Mouse (Mus musculus) CD4-positive helper T cell, adult 2 months (primary cell): ENCODE measurements at regions not wholly inside any gene's neighbourhood (a gene's known extent, or its start where the extent isn't known, plus 50 kb on each side); places are given as distances from the start of the nearest gene placed in this dataset.

Experiments used
- DNase-seq: peaks from one replicate; pipeline ENCODE4 v3.0.0-alpha.2; 2012; ENCODE audit warnings: low read depth, missing footprints, low spot score

DNA sequence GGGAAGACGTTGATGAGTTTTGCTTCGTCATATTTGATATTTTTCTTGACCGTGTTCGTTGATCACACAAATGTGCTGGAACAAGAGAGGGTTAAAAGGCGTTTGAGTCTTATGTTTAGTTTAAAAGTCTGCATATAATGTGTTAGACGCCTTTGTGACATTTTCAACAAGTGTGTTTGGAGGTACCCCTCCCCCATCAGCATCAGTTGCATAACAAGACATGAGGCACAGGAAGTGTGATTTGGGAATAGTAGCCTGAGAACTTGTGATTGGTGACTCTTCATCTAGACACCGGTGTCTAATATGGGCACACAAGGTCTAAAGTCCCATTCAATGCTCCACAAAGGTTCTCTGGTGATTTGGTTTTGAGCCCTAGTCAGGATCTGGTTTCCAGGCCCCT is 76.1 kb upstream of the Arhgap21 start:
- no peak for DNase-seq

GRCm38 (mm10) chr2:21044007-21044406 is 75.3 kb upstream of the Arhgap21 start:
- DNase-seq = no peak

DNA sequence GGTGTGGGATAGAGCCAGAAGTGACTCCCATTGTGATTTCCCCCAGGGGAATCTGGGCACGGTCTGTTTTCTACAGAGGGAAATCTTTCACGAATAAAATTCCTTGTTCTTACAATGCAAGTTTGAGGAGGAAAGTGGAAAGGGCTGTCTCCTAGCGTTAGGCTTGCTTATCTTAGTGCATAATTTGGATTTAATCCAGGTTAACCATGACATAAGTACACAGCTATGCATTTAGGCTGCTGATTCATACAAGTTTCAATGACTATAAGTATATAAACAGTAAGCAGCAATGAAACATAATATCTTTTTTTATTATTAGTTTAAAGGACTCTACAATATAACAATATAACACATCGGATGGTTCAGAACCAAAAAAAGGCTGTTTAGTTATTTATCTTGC is 74.6 kb upstream of the Arhgap21 start:
- no peak for DNase-seq

DNA sequence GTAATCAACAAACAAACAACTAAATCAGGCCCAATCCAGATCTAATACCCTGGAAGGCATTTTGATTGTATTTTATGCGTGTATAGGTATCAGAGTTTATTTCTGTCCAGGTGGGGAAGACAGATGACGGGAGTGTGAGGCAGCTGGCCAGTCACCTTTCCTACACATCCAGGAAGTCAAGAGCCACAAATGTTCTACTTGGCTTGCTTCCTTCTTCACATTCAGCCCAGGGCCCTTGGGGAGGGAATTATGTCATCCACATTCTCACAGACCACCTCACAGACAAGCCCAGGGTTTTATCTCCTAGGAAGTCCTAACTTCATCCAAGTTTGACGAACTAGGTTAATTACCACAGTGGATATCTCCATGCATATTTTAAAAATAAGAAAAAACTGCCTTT is 68.9 kb upstream of the Arhgap21 start:
- no peak for DNase-seq

DNA sequence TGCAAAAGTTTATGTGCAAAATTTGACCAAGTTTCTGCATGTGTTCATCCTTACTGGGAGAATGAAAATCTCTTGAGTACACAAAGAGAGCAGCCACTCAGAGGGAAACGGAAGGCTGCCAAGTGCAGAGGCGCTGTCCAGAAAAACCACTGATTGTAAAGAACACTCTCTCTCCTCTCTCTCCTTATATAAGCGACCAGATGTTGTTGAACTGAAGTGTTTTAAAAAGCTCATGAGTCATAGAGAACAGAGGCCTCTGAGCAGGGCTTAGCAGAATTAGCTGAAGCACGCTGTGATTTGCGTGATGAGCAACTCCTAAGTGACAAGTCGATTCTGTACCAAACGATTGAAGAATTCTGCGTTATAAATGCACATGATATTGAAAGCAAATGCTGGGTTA is 68.5 kb upstream of the Arhgap21 start:
- no peak for DNase-seq

GRCm38 (mm10) chr2:21035884-21036648 is 67.4 kb upstream of the Arhgap21 start:
- no peak for DNase-seq

DNA sequence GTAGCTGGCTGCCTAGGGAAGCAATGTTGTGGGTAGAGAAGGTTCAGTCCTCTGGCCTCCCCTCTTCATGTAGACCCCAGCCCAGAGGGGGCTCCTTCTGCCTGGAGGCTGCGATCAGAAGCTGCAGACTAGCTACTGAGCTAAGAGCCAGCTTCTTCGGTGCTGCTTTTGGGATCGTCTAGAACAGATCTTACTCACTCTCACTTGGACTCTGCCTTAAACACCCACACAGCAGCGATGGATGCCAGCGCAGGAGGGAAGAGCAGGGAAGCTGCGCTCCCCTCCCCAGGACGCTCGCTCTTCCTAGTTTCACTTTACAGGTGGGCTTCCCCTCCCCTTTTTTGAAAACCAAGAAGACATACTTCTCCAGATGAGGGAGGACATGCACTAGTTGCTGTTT is 66.0 kb upstream of the Arhgap21 start:
- peak; percentile 1 for DNase-seq

GRCm38 (mm10) chr2:21030650-21031049 is 62.0 kb upstream of the Arhgap21 start:
- no peak for DNase-seq

DNA sequence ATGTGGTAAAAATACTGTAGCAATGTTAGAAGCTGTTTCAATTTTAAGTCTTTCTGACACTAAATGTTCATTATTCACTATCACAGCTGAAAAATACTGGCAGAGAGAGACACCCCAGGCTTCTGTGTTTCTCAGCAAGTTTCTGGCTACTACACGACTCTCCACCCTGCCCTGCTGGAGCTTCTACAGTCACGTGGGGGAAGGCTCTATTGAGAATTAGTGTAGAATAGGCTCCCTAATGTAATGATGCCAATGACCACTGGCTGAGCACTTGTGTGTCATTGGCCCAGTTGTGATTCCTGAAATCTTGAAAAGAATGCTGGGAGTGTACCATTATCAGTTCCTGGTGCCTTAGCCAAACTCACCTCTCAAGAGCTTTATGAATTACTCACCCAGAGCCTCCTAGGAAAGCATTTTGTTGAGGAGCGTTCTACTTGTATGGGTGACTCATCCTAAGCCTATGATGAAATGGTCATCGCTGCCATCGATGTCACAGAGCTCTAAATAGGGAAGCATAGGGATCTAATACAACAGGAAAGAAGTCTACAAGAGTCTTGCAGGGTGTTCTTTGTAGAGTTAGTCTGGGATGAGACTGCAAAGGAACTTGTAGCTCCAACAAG is 60.8 kb upstream of the Arhgap21 start:
- no peak for DNase-seq

- DNase-seq = no peak
Measured at GRCm38 (mm10) chr2:21028605-21029004, 59.9 kb upstream of the Arhgap21 start.

DNA sequence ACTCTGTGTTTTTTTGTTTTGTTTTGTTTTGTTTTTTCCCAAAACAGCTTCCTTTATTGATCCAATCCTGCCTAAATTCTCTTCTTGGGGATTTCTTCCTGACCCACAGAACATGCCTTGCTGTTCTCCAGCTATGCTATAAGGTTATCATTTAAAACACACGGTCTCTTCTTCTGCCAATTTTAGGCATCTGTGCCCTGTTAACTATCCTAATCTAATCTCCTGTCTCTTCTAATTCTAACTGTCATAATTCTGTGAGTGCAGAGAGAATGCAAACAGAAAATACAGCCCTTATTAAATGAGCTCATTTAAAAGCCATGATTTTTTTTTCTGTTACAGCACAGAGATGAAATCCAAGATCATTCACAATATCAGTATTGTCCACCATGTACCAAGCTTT is 49.9 kb upstream of the Arhgap21 start:
- no peak for DNase-seq
